Mouse (Mus musculus) embryo, embryonic 9.5 days (tissue): ENCODE results near the gene Srf.

Experiments
- DNase-seq: peaks from one replicate; pipeline ENCODE4 v3.0.0-alpha.2; 2017; ENCODE audit errors: extremely low spot score

Gene Srf

DNA sequence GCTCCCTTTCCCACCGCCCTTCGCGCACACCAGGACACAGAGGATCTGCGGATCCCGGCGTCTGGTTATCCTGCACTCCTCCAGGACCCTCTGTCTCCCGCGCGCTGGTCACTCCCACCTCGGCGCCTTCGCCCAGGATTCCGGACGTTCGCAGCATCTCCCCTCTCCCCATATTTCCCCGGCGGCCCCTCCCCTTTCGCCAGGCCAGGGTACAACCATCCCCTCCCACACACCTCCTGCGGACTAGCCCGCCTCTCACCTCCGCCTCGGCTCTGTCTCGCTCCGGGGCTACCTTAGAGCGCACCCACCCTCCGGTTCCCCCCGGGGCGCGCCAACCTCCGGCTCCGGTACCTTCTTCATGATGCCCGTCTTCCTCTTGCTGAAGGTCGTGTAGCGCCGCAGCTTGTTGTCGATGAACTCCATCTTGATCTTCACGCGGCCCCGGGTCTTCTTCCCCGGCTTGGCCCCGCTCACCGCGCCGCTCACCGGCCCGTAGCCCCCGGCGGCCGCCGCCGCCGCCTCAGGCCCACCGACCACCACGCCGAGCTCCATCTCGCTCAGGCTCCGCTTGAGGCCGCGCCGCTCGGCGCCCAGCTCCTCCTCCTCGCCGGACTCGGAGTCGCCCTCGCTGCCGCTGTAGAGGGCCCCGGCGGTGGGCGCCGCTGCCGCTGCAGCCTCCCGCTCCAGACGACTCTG is 850 bp downstream of the Srf start:
- peak; percentile 73 for DNase-seq

- no peak for DNase-seq
Measured at GRCm38 (mm10) chr17:46554646-46554976, 1.4 kb downstream of the Srf start.

DNA sequence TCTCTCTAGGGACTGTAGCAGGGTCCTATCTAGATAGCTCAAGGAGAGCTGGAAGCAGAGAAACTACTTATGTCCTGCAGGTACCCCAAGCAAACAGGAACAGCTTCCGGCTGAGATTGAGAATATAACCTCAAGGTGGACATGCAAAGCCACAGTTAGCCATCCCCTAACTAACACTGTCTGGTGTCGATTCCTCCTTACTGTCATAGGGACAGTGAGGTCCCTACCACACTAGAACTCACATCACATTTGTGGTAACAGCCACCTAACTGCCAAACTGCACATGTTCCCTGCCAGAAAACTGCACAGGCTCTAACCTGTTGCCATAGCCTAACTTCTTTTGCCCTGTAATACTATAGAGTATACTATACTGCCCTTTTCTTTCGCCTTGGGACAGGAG is 2.0 kb downstream of the Srf start:
- no peak for DNase-seq

- DNase-seq, result no peak
Measured at GRCm38 (mm10) chr17:46553469-46553868, 2.5 kb downstream of the Srf start.

GRCm38 (mm10) chr17:46552841-46553423 is 3.0 kb downstream of the Srf start:
- DNase-seq, result peak; percentile 90

DNA sequence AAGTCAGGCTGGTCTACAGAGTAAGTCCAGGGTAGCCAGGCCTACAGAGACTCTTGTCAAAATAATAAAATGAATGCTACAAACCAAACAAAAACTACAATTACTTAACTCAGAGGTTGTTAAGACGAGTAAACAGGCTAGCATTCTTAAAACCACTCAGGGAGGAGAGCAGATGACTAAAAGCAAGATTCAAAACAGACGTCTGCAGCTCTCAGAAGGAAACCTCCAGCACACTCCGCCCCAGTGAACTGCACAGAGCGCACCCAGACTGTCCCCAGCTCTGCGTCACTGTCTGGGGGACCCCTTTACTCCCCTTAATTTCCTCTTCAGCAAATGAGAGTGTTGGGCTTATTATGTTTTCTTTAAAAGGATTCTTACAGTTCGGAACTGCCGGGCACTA is 3.8 kb downstream of the Srf start:
- no peak for DNase-seq

DNA sequence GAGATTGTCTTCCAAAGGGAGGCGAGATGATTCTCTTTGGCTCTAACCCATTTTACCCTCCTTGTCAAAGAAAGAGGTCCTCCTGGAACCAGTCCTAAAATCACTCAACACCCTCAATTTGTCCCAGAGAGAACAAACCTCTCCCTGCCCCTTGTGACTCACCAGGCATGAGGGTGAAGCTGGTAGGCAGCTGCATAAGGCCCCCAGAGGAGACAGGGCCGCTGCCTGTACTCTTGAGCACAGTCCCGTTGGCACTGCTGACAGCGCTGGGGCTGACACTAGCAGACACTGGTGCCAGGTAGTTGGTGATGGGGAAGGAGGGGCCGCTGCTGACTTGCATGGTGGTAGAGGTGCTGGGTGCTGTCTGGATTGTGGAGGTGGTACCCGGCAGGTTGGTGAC is 4.6 kb downstream of the Srf start:
- DNase-seq, result no peak

DNA sequence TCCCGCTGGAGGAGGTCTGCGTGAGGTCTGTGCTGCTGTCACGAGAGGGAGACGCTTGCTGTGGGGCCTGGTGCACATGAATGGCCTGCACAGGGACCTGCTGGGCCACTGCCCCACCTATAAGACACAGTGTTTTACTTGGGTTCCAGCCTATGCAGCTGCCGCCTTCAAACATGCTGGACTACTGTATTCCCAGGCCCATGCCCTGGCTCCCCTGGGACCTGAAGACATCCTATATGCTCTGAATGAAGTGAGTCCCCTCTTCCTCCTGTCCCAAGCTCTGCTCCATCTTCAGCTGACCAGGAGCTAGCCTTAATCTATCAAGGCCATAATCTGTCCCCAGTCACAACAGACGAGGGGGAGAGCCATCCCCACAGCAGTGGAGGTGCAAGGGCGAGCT is 5.1 kb downstream of the Srf start:
- no peak for DNase-seq

- DNase-seq, result no peak
Measured at GRCm38 (mm10) chr17:46549642-46550041, 6.3 kb downstream of the Srf start.

GRCm38 (mm10) chr17:46549193-46549592 is 6.8 kb downstream of the Srf start:
- peak; percentile 61 for DNase-seq

DNA sequence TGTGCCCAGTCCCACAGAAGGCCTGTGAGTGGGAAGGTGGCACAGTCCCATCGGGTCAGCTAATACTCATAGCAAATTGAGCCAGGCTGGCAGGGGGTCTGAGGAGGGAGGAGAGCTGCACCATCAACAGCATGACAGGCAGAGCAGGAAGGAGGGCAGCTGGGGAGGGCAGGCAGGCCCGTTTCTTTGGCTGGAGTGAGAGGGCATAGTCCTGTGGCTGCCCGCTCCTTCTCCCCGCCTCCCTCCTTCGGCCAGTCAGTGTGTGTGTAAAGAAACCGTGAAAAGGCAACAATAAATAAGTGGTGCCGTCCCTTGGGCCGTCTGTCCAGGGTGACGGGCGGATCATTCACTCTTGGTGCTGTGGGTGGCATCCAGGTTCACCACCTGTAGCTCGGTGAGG is 7.2 kb downstream of the Srf start:
- DNase-seq, result no peak

DNA sequence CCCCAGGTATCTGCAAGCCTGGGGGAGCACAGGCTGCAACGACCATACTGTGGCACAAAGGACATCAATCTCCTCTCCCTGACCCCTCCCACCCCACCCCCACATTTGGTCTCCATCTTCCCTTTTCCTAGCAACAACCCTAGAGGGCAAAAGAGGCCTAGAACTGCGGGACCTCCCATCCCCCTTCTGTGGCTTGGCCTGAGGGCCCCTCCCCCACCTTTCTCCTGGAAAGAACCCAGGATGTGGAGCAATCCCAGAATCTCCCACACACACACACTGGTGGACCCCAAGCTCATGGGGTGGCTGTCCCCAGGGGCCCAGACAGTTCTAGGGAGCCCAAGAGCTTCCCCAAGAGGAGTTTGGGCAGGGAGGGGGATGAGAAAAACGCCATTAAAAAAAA is 8.1 kb downstream of the Srf start:
- no peak for DNase-seq

DNA sequence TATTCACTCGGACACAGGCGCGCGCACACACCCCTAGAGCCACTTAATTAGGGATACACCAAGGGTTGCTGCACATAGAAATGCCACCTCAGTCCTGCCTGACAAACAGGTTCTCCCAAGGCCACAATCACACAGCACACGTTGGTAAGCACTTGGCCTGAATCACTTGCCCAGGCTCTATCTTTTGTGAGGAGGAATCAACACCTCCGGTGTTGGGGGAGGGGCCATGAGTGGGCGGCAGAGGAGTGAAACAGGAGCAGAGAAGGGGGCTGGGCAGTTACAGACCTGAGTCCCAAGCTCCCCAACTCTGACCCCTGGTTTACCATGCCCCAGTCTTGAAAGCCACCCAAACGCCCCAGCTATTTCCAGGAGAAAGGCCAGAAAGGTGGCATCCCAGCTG is 9.0 kb downstream of the Srf start:
- peak; percentile 48 for DNase-seq

- no peak for DNase-seq
Measured at GRCm38 (mm10) chr17:46546591-46546990, 9.4 kb downstream of the Srf start.

DNA sequence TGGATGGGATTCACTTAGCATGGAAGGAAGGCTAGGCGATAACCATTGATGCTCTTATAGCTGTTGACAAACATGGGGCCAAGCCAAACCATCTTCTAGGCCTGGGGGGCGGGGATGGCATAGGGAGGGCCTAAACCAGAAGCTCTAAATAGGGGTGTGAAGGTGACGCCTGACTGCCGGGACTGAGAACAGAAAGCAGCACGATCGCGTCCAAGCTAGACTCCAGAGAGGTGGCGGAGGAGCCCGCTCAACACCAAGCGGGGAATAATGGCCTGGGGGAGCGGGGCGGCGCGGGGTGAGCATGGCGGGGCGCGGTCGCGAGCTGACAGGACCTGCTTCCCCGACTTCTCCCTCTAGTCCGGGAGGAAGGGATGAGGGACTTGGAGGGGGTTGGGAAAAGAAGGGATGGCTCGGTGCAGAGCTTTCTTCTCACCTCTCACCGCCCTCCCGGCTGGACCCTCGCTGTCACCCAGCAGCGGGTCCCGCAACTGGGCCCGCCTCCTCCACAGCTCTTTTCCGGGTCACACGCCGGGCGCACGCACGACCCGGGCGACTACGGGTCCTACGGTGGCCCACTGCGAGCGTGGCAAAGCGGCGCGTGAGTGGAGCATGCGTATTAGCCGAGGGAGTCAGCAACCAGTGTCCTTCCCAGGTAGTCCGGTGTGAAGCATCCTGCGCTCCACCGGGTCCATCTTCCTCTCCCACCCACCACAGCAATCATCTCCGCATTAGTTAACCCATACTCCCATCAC is 10.0 kb downstream of the Srf start, which contains the start of gene Cul9:
TSS of gene Cul9 (minus strand) at position 576 of the 752 bp plus-strand sequence.
- peak; percentile 66 for DNase-seq

DNA sequence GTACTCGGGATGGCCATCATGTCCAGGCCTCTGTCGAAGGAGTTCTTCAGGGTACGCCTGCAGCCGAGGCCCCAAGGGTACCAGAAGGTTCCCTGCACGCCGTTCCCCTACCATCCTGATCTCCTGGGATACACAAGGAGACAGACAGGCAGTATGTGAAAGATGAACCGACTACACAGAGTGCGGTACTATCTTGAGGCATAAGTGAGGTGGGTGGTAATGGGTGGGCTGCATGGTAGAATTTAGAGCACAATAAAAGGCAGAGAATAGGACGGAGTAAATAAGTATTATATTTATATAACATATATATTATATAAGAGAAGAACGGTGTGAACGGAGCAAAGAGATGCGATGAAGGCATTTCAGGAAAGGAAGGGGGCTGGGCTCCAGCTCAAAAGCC is 12.3 kb downstream of the Srf start:
- no peak for DNase-seq

GRCm38 (mm10) chr17:46525579-46526307 is 30.2 kb downstream of the Srf start:
- peak; percentile 80 for DNase-seq

DNA sequence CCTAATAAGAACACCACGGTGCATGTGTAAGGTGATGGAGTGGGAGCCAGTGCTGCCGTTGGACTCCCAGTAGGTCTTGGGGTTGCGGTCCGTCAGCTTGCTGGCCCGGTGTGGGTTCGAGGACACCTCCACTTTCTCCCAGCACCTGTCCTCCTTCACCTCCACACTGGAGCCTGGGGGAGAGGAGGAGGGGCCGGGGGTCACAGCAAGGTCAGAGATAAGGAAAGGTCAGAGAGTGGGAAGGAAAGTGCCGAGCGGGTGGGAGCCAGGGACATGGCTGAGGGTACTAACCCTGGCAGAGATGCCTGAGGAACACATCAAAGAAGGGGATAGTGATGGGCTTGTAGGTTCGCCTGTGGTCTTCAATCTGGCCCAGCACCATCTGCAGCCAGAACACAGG is 30.9 kb downstream of the Srf start:
- no peak for DNase-seq

DNA sequence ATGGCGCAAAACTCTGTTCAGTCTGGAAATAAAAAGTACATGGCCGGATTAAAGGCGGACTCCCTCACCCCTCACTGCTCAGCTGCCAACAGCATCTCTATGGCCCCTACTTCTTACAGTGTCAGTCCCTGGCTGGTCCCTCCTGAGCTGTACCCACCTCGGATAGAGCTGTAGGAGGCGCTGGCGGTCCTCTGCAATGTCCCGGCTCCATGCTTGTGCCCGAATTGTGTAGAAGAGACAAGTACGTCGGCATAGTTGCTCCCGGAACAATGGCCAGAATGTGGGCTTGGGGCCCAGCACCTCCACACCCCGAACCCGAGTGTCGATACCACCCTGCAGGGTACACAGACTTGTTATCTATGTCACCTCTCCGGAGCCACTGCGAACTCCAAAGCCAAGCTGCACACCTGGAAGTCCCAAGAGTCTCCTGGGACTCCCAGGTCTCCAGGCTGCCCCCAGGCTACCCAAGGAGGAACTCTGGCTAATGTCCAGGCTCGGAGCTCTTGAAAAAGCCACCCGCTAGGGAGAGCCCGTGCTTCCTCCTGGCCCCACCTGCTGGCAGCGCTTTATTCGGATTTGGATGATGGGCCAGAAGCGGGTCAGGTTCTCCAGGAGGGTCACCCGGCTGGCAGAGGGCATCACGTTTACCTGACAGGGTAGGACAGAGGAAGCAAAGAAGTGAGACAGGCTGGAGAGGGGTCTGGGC is 33.9 kb downstream of the Srf start:
- DNase-seq, result peak; percentile 40

DNA sequence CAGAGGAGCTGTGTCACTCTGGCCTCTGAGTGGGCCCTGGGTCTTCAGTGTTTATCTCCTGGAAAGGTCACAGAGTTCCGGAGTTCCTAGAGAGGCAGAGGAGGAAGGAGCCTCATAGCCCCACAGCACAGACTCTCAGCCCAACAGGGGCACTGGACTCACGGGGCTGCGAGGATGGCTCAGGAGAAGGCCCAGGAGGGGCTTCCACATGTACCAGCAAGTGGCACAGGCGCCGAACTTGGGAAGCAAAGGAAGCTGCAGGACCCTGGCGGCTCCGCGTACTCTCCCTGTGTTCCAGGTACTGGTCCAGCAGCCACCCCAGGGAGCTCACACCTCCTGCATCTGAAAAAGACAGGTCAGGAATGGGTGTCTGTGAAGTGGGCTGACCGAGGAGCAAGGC is 34.8 kb downstream of the Srf start:
- no peak for DNase-seq

- DNase-seq, result no peak
Measured at GRCm38 (mm10) chr17:46520385-46520979, 35.5 kb downstream of the Srf start.
